In genomic region chr16:90801928-90802327, GRCm38 (mm10) we compare ENCODE assay signal across 8 mouse cellular contexts. TPM values are rescaled to one million over a fixed set of nuclear protein-coding genes. Genes with fewer than 3 reads are reported as not detected.
DNase-seq lines count a peak whose midpoint lies in the region; ATAC-seq and TF ChIP-seq lines count a peak whose summit lies in the region.

No protein-coding gene starts in this region.

- DNase-seq in frontal cortex, postnatal 25 days (ENCODE audit: low spot score in 2 of 2): no peak
- peak; percentile 16 for DNase-seq in ovary, postnatal 36 days (ENCODE audit: low spot score)
- no peak for DNase-seq in ovary, postnatal 14 days (ENCODE audit: low spot score)
- no peak for DNase-seq in right cerebral cortex, postnatal 10 days (ENCODE audit: low spot score in 2 of 2)
- no peak for DNase-seq in spleen, postnatal 14 days (ENCODE audit: low spot score in 2 of 2)

- no peaks in the 10 kb centered on the region for H3K4me1 ChIP-seq in small intestine, adult 2 months (ENCODE audit: control insufficient read depth, insufficient read depth, insufficient read length, low read length)

- 89% methylated on average over 3 of the region's 3 CpGs for WGBS in small intestine, adult 2 months

- TF ChIP-seq CTCF in small intestine, adult 2 months (IDR thresholded peaks at IDR 0.05; ENCODE audit: extremely low read depth, insufficient read length, insufficient replicate concordance, low read depth, low read length): peak; percentile 23; the same call in 1 of the 2 replicates

- H3K4me3 ChIP-seq in small intestine, adult 2 months (ENCODE audit: low read depth, low read length): no peak overlapping the region

- no peak overlapping the region for H3K27ac ChIP-seq in small intestine, adult 2 months (ENCODE audit: insufficient read depth, low read depth, low read length)

- TF ChIP-seq POLR2A in small intestine, adult 2 months (IDR thresholded peaks at IDR 0.05; ENCODE audit: low read depth, low read length): no peak

- H3K36me3 ChIP-seq in small intestine, adult 2 months (ENCODE audit: control insufficient read depth, insufficient read depth, low read length): peaks cover 37% of the 10 kb centered on the region

- peak; percentile 65 for ATAC-seq in frontal cortex, adult (ENCODE audit: low TSS enrichment)
- peak; percentile 53; the same call in 1 of the 2 replicates for ATAC-seq in erythroid progenitor cell, adult 5-6 weeks (replicated peaks; ENCODE audit: low FRiP score, poor library complexity, severe bottlenecking)

- no peaks in the 10 kb centered on the region for H3K27me3 ChIP-seq in small intestine, adult 2 months (ENCODE audit: control insufficient read depth, insufficient read depth, low read length)

RNA-seq across cellular contexts. Expression of gene Urb1, which starts 8.3 kb away (rescaled TPM):
- 1.4 and 1.7 TPM in 2 replicates for total RNA-seq in erythroid progenitor cell, adult 5-6 weeks (2015; ENCODE audit: low replicate concordance)
- total RNA-seq in erythroid progenitor cell, adult 5-6 weeks (2017; ENCODE audit: low replicate concordance): 1.2 and 1.3 TPM in 2 replicates
- polyA plus RNA-seq in small intestine, adult 2 months (2012; rRNA removed): 1.8 and 1.9 TPM in 2 replicates

RNA-seq across cellular contexts. Expression of gene Eva1c, which starts 24.6 kb away (rescaled TPM):
- total RNA-seq in erythroid progenitor cell, adult 5-6 weeks (2015; ENCODE audit: low replicate concordance): 0.84 TPM in 1 of 2 replicates, not detected in the other
- 0.13 TPM in 1 of 2 replicates, not detected in the other for total RNA-seq in erythroid progenitor cell, adult 5-6 weeks (2017; ENCODE audit: low replicate concordance)
- polyA plus RNA-seq in small intestine, adult 2 months (2012; rRNA removed): 0.19 and 0.50 TPM in 2 replicates
